Mouse (Mus musculus) embryo, embryonic 11 days (tissue): ENCODE measurements around the gene Krtap16-1.
A peak's percentile ranks its signal among the peaks of the same experiment; 100 is the strongest.

Experiments
- DNase-seq: peaks from one replicate; pipeline ENCODE4 v3.0.0-alpha.2; 2015

The Krtap16-1 gene

DNA sequence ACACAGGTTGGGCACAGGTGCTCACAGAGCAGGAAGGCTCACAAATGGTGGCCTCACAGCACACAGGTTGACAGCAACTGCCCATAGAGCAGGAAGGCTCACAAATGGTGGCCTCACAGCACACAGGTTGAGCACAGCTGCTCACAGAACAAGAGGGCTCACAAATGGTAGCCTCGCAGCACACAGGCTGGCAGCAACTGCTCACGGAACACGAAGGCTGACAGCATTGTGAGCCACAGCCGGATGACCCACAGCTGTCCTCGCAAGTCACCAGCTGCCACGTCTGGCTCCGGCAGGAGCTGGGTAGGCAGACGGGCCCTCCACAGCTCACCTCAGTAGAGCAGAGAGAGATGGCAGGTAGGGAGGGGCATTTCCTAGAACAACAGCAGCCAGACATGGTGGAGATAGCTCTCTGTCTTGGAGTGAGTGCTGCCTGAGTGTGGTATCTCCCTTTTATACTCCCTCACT, at the start of gene Krtap16-1:
Gene Krtap16-1 (minus strand): TSS at position 418 of the 468 bp plus-strand sequence.
- DNase-seq: no peak

DNA sequence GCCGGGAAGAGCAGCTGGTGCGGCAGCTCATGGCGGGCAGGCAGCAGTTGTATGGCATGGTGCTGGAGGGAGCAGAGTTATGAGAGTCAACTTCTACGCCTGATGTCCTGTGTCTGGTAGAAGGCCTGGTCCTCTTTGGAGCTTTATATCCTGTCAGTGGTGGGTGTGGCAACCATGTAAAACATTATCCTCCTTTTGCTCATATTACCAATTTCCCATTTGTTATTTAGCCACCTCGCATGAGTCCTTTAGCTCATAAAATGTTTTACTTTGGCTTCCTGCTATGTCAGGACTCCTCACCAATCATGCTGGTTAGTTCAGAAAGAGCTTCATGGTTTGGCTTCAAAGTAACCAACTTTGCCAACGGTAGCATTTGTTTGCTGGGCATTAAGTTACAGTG, 43.4 kb upstream of the Krtap16-1 start, which contains the start of gene Krt33b:
Gene Krt33b (minus strand): TSS at position 101 of the 400 bp plus-strand sequence.
- no peak for DNase-seq

DNA sequence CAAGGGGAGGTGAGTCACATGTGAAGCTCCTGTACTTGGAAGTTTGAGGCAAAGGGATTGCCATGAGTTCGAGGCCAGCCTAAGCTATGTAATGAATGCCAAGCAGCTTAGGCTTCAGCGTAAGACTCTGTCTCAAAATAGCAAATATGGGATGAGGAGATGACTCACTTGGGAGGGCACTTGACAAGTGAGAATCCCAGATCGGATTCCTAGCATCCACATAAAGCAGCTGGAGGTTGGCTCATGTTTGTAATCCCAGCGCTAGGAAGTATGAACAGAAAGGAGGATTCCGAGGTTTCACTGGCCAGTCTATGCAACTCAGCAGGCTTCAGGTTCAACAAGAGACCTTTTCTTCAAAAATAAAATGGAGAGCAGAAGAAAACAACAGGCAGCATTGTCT, 35.0 kb upstream of the Krtap16-1 start:
- DNase-seq: no peak

- no peak for DNase-seq
These were observed 33.1 kb upstream of the Krtap16-1 start for GRCm38 (mm10) chr11:100019466-100019865.

GRCm38 (mm10) chr11:100016112-100016511, 29.7 kb upstream of the Krtap16-1 start, which contains the start of gene Krt33a:
TSS of gene Krt33a (minus strand) at chr11:100016212.
- no peak for DNase-seq

DNA sequence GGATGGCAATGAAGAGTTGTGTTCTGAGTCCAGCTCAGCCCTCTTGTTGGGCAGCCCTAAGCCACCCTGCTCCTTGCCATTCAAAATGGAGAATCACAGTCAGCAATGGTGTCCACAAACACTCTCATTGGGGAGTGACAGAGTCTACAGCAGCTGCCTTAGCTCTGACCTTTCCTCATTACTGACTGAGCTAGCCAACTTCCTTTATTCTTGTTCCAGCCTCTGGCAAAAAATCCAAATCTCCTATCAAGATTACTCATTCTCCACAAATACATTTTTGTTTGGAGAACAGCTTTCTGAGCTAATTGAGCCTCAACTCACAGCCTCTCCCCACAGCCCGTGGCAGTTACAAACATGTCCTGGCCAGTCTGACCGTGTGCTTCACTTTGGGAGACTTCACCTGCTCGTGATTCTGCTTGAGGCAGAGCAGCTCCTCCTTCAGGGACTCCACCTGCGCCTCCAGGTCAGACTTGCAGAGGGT, 27.3 kb upstream of the Krtap16-1 start:
- no peak for DNase-seq

DNA sequence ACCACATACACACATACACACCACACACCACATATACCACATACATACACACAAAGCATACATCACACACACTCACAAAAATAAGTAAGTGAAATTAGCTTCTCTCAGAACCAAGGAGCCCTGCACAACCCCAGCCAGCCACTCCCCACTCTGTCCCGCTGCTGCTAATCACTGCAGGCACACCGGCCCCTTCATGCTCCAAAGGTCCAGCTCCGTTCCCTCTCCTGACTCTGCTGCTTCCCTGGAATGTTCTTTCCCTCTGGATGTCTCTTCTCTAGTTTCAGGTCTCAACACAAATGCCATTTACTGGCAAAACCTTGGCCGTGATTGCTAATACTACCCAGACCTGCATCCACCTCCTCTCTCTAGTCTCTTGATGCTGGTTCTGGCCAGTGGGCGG, 24.3 kb upstream of the Krtap16-1 start:
- no peak for DNase-seq

GRCm38 (mm10) chr11:100008336-100008735, 21.9 kb upstream of the Krtap16-1 start:
- no peak for DNase-seq

DNA sequence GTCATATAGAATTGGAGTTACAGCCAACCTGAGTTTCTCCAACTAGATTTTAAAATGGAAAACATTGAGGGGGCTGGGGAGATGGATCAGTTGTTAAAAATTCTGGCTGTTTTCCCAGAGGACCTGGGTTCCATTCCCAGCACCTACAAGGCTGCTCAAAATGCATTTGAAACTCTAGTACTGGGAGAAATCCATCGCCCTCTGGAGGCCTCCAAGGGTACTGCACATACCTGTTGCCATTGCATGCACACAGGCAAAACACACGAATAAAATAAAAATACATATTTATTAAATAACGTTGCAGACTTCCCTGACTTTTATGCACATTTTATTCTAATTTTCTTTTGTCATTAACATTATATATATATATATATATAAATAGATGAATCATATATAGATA, 20.2 kb upstream of the Krtap16-1 start:
- DNase-seq: no peak

DNA sequence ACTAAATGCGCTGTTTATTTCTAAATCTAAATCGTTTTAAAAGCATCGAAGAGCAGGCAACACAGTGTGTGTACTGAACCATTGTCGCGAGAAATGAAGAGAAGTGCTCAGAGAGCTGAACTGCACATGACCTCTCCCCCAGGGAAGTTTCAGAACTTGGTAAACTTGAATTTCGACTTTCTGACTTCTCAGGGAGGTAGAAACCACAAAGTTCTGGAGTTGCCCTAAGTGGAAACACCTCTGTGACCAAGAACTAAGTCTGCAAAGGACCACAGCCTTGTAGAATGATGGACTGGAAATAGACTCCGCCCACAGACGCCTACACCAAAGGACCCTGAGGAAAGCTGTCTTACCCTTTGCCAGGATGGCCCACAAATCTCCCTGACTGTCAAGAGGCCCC, 19.5 kb upstream of the Krtap16-1 start:
- DNase-seq: no peak

- peak; percentile 65 for DNase-seq
These were observed 18.4 kb upstream of the Krtap16-1 start for GRCm38 (mm10) chr11:100004846-100005245.

- no peak for DNase-seq
These were observed 12.7 kb upstream of the Krtap16-1 start for GRCm38 (mm10) chr11:99999091-99999490.

DNA sequence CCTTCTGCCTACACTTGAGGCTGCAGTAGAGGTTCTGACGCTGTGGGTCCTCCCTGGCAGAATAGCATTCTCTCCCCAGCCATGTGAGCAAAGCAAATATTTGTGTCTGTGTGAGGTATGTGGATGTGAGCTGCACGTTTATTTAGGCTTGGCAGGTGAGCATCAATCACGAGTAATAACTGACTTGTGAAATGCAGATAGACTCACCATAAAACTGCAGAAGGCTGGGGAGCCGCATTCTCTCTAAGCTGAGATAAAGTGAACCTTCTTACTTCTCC, 7.9 kb upstream of the Krtap16-1 start:
- DNase-seq: no peak

- DNase-seq: peak; percentile 15
These were observed 7.4 kb upstream of the Krtap16-1 start, which contains the start of gene Krtap17-1 for GRCm38 (mm10) chr11:99993620-99994383. TSS of gene Krtap17-1 (minus strand) at chr11:99993994.

GRCm38 (mm10) chr11:99990571-99990970, 4.2 kb upstream of the Krtap16-1 start:
- no peak for DNase-seq

DNA sequence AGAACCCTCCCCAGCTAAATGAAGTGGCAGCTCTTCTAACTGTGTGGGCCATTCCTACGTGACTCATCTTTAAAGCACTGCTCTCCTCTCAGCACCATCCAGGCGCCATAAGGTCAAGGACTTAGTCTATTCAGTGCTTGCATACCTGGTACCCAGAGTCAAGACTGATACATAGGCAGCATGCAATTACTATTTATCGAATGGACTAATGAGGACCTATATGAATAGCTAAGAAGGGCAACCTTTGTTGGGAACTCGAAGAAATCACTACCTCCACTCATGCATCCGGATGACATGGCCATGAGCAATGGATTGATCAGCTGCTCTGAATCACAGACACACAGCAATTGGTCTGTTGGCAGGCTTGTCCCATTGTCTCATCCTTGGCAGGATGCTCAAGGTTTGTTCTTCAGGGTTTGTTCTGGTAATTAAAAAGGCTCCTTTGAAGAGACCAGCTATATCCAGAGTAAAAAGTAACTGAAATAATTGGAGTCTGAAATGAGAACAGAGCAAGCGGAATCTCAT, 3.5 kb upstream of the Krtap16-1 start:
- DNase-seq: no peak

DNA sequence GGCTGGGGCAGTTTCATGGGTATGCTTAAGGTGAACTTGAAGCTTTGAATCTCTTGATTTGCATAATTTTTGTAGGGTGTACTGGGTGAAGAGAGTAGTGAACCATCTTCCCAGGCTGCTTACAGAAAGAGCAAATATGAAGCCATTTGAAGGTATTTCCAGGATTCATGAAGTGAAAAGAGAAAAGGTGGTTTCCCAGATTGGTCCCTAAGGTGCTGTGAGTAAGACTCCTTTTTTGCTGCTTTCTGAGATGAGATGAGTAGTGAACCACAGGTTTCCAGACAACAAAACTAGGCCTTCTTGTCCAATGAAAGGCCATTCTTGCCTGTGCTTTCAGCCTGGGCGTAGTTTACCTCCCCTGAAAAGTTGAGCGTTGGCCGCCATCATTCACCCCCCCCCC, 2.1 kb upstream of the Krtap16-1 start:
- DNase-seq: no peak

- no peak for DNase-seq
These were observed 905 bp downstream of the Krtap16-1 start for GRCm38 (mm10) chr11:99985291-99986092.

DNA sequence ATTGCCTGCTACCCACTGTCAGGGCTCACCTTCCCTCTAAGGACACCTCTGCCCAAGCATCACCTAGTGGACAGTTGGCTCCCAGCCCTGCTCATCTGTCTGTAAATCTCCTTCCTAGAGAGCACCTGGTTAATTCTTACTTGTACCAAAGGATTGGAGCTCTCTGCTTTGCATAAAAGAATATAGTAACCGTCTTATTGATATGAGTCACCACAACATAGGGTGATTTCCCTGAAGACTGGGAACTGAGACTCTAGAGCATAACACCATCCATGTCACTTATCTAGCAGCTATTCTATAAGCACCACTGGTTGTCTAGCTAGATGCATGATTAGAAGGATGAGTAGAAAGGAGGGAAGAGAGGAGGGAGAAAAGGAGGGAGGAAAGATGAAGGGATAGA, 3.0 kb downstream of the Krtap16-1 start:
- no peak for DNase-seq

GRCm38 (mm10) chr11:99982731-99983130, 3.7 kb downstream of the Krtap16-1 start:
- no peak for DNase-seq

DNA sequence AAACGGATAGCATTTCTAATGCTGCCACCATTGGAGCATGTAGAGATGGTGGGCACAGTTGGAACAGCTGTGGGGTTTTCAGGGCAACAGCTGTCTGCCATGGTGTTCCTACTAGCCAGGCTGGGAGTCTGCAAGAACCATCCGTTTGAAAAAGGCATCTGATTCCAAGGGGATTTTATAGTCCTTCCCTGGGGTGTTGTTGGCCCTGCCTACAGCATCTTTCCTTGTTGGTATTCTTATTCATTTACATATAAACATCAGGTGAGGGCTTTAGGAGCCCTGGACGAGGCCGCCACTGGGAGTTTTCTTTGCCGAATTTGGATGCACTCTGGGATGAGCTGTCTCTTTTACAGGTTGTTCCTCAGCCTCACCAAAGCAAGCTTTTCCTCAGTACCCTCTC, 7.4 kb downstream of the Krtap16-1 start, which contains the start of gene Krtap29-1:
Gene Krtap29-1 (minus strand): TSS at position 101 of the 400 bp plus-strand sequence.
- no peak for DNase-seq

GRCm38 (mm10) chr11:99965961-99966360, 20.4 kb downstream of the Krtap16-1 start:
- DNase-seq: no peak

- DNase-seq: peak; percentile 19
These were observed 22.2 kb downstream of the Krtap16-1 start for GRCm38 (mm10) chr11:99964213-99964612.
